Mouse (Mus musculus) liver, postnatal 0 days (tissue): ENCODE results near the gene Eif5a2. TPM values are rescaled to one million over a fixed set of nuclear protein-coding genes. Genes with fewer than 3 reads are reported as not detected.

Experiments used
- ATAC-seq: fragments of 200-750 bp; cut with Nextera tagmentation; 2 replicates; pipeline ENCODE4 v1.8.0; 2017; ENCODE audit warnings: mild to moderate bottlenecking, moderate library complexity
- DNase-seq: peaks from one replicate; pipeline ENCODE4 v3.0.0-alpha.2; 2016
- H3K27ac ChIP-seq: fragments of 300-500 bp; sonication (generic); 2 replicates; pipeline ENCODE4 v1.5.1; 2014; ENCODE audit warnings: antibody characterized with exemption, moderate library complexity, mild to moderate bottlenecking, low read depth
- H3K27me3 ChIP-seq: fragments of 300-500 bp; sonication (generic); 2 replicates; pipeline ENCODE4 v1.6.1; 2014; ENCODE audit warnings: low read length, control low read depth, mixed read lengths; ENCODE audit not compliant: insufficient read depth
- H3K36me3 ChIP-seq: fragments of 300-500 bp; sonication (generic); replicated peaks from 2 replicates; pipeline ENCODE4 v1.6.1; 2014; ENCODE audit warnings: mild to moderate bottlenecking, control low read depth, low read length, moderate library complexity, mixed read lengths; ENCODE audit not compliant: insufficient read depth
- H3K4me1 ChIP-seq: fragments of 300-500 bp; sonication (generic); 2 replicates; pipeline ENCODE4 v1.6.1; 2014; ENCODE audit warnings: antibody characterized with exemption, mild to moderate bottlenecking, control low read depth; ENCODE audit not compliant: insufficient read depth
- H3K4me2 ChIP-seq: fragments of 300-500 bp; sonication (generic); 2 replicates; pipeline ENCODE4 v1.6.1; 2014; ENCODE audit warnings: low read depth, mild to moderate bottlenecking, low read length, moderate library complexity, mixed read lengths
- H3K4me3 ChIP-seq: fragments of 300-500 bp; sonication (generic); 2 replicates; pipeline ENCODE4 v1.5.1; 2014; ENCODE audit warnings: low read depth, low read length
- H3K9ac ChIP-seq: fragments of 300-500 bp; sonication (generic); replicated peaks from 2 replicates; pipeline ENCODE4 v1.6.1; 2014; ENCODE audit warnings: mild to moderate bottlenecking, moderate library complexity
- H3K9me3 ChIP-seq: fragments of 300-500 bp; sonication (generic); 2 replicates; pipeline ENCODE4 v1.6.1; 2016; ENCODE audit warnings: mild to moderate bottlenecking, control low read depth, low read length, mixed read lengths
- CTCF ChIP-seq: sonication (generic); IDR thresholded peaks from 2 replicates; pipeline ENCODE4 v1.5.1; 2016; ENCODE audit warnings: antibody characterized with exemption, low read depth
- EP300 ChIP-seq: IDR thresholded peaks from 2 replicates; pipeline ENCODE4 v1.6.1; 2016; ENCODE audit warnings: antibody characterized with exemption, low read depth, mild to moderate bottlenecking
- WGBS: fragments of 180-500 bp; shearing (Covaris S2); extraction: QIAGEN DNeasy Blood & Tissue Kit; methylation state at CpG from one replicate; pipeline ENCODE4 v1.1.7; 2014; ENCODE audit not compliant: insufficient replicate concordance; 5-methylcytosine and 5-hydroxymethylcytosine counted together
- polyA plus RNA-seq: library from polyadenylated mRNA; unstranded; fragments of >200 nt; fragmentation: Nextera tagmentation; extraction: Ambion mirVana; gene quantifications from 2 replicates; pipeline ENCODE4 v1.2.1, GENCODE M21; 2015

Gene Eif5a2
- polyA plus RNA-seq, 1 experiment from 2014 or later = 1.4 TPM

GRCm38 (mm10) chr3:28826272-28826671 lies 45.2 kb downstream of the Eif5a2 start:
- H3K4me2 ChIP-seq = no peak overlapping the region
- DNase-seq (no peak), ATAC-seq (no peak)
- no peak overlapping the region for H3K27ac ChIP-seq
- H3K27me3 ChIP-seq = no peaks in the 10 kb centered on the region
- 74% methylated on average over 1 of the region's 1 CpGs for WGBS
- no peak overlapping the region for H3K9ac ChIP-seq
- H3K4me1 ChIP-seq = no peaks in the 10 kb centered on the region
- no peaks in the 10 kb centered on the region for H3K9me3 ChIP-seq
- TF ChIP-seq EP300 (no peak), CTCF (no peak)
- no peaks in the 10 kb centered on the region for H3K36me3 ChIP-seq
- no peak overlapping the region for H3K4me3 ChIP-seq

- Histone ChIP-seq H3K9ac (no peak overlapping the region), H3K4me3 (no peak overlapping the region), H3K36me3 (no peaks in the 10 kb centered on the region), H3K9me3 (no peaks in the 10 kb centered on the region), H3K4me1 (no peaks in the 10 kb centered on the region), H3K27ac (no peak overlapping the region), H3K27me3 (no peaks in the 10 kb centered on the region), H3K4me2 (no peak overlapping the region)
- 72% methylated on average over 2 of the region's 2 CpGs for WGBS
- ATAC-seq = no peak
- no peak for DNase-seq
- TF ChIP-seq EP300 (no peak), CTCF (no peak)
Measured at GRCm38 (mm10) chr3:28827605-28828004, 46.5 kb downstream of the Eif5a2 start.

GRCm38 (mm10) chr3:28829454-28829853 lies 48.4 kb downstream of the Eif5a2 start:
- DNase-seq (no peak), ATAC-seq (no peak)
- WGBS = 69% methylated on average over 2 of the region's 2 CpGs

GRCm38 (mm10) chr3:28836796-28837371 lies 55.8 kb downstream of the Eif5a2 start:
- Histone ChIP-seq H3K9ac (no peak overlapping the region), H3K27ac (no peak overlapping the region), H3K36me3 (no peaks in the 10 kb centered on the region), H3K27me3 (no peaks in the 10 kb centered on the region), H3K4me2 (no peak overlapping the region), H3K9me3 (no peaks in the 10 kb centered on the region), H3K4me3 (no peak overlapping the region), H3K4me1 (no peaks in the 10 kb centered on the region)
- WGBS = 72% methylated on average over 2 of the region's 2 CpGs
- DNase-seq (no peak), ATAC-seq (no peak)
- no peak for TF ChIP-seq EP300
- TF ChIP-seq CTCF = no peak

More at GRCm38 (mm10) chr3:28829454-28829853, 48.4 kb downstream of the Eif5a2 start:
- Histone ChIP-seq H3K9ac (no peak overlapping the region), H3K4me3 (no peak overlapping the region), H3K4me2 (no peak overlapping the region), H3K4me1 (no peaks in the 10 kb centered on the region), H3K9me3 (no peaks in the 10 kb centered on the region), H3K27me3 (no peaks in the 10 kb centered on the region), H3K36me3 (no peaks in the 10 kb centered on the region), H3K27ac (no peak overlapping the region)
- no peak for TF ChIP-seq EP300
- TF ChIP-seq CTCF = no peak

- no peaks in the 10 kb centered on the region for H3K36me3 ChIP-seq
- no peaks in the 10 kb centered on the region for H3K4me1 ChIP-seq
- H3K4me2 ChIP-seq = no peak overlapping the region
- no peak for TF ChIP-seq EP300
- no peak for ATAC-seq
- H3K9ac ChIP-seq = no peak overlapping the region
- no peak overlapping the region for H3K4me3 ChIP-seq
- no peaks in the 10 kb centered on the region for H3K9me3 ChIP-seq
- 28% methylated on average over 3 of the region's 3 CpGs for WGBS
- no peaks in the 10 kb centered on the region for H3K27me3 ChIP-seq
- no peak for DNase-seq
- H3K27ac ChIP-seq = no peak overlapping the region
Measured at GRCm38 (mm10) chr3:28841886-28842649, 61.0 kb downstream of the Eif5a2 start.

GRCm38 (mm10) chr3:28843231-28843630 lies 62.2 kb downstream of the Eif5a2 start:
- DNase-seq (no peak), ATAC-seq (no peak)
- H3K27ac ChIP-seq = no peak overlapping the region
- H3K27me3 ChIP-seq = no peaks in the 10 kb centered on the region
- no peak overlapping the region for H3K4me2 ChIP-seq
- H3K4me1 ChIP-seq = no peaks in the 10 kb centered on the region
- no peak overlapping the region for H3K9ac ChIP-seq
- H3K9me3 ChIP-seq = no peaks in the 10 kb centered on the region
- TF ChIP-seq CTCF = no peak
- no peak for TF ChIP-seq EP300
- 53% methylated on average over 8 of the region's 8 CpGs for WGBS
- no peaks in the 10 kb centered on the region for H3K36me3 ChIP-seq
- no peak overlapping the region for H3K4me3 ChIP-seq
